Mouse (Mus musculus) layer of hippocampus, adult 9-10 months (tissue): ENCODE data around the gene Tigar.

Experiments used
- DNase-seq: peaks from one replicate; pipeline ENCODE4 v3.0.0; 2022; ENCODE audit warnings: low spot score

Gene Tigar

GRCm38 (mm10) chr6:127081820-127082219 lies 27.5 kb downstream of the Tigar start:
- no peak for DNase-seq

DNA sequence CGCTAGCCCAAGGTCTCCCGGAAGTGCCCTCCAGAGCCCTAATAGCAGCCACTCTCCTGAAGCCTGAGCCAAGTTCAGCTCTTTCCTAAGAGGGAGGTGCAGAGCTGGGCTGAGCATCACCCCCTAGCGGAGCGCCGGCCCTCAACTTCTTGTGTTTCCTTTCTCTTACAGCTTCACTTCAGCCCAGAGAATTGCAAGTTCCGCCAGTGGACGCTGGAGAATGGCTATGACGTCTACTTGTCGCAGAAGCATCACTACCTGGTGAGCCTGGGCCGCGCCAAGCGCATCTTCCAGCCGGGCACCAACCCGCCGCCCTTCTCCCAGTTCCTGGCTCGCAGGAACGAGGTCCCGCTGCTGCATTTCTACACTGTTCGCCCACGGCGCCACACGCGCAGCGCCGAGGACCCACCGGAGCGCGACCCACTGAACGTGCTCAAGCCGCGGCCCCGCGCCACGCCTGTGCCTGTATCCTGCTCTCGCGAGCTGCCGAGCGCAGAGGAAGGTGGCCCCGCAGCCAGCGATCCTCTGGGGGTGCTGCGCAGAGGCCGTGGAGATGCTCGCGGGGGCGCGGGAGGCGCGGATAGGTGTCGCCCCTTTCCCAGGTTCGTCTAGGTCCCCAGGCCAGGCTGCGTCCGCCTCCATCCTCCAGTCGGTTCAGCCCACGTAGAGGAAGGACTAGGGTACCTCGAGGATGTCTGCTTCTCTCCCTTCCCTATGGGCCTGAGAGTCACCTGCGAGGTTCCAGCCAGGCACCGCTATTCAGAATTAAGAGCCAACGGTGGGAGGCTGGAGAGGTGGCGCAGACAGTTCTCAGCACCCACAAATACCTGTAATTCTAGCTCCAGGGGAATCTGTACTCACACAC lies 29.3 kb downstream of the Tigar start:
- no peak for DNase-seq

- DNase-seq: no peak
Observed at GRCm38 (mm10) chr6:127072817-127073216, 36.5 kb downstream of the Tigar start, which contains the start of gene Fgf23. Gene Fgf23 (plus strand): TSS chr6:127072902.

- no peak for DNase-seq
Observed at GRCm38 (mm10) chr6:127064815-127065214, 44.5 kb downstream of the Tigar start.

- DNase-seq: no peak
Observed at GRCm38 (mm10) chr6:127063915-127064314, 45.4 kb downstream of the Tigar start.

- no peak for DNase-seq
Observed at GRCm38 (mm10) chr6:127059975-127060374, 49.4 kb downstream of the Tigar start.

DNA sequence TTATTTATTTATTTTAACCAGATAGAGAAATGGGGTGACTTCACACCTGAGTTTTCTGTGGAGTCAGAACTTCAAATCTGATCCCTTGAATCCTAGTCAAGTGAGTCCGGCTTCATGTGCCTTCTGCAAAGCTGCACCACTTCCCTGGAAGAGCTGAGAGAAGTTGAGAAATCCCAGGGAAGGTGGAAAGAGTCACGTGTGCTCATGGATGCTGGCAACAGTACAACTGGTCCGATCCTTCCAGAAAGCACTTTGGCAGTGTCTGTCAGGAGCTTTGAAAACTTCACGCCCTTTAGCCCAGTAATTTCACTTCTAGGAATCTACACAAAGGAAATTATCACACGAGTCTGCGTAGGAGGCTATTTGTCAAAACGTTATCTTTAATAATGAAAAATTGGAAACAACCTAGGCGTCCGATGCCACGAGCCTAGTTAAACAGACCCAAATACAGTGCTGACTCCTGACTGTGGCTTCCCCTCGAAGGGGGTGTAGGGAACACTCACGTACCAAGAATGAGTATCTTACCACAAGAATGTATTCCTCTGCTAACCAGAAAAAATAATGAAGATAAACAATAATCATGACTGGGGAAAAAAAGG lies 52.3 kb downstream of the Tigar start:
- DNase-seq: no peak

- no peak for DNase-seq
Observed at GRCm38 (mm10) chr6:127050847-127051246, 58.5 kb downstream of the Tigar start.

GRCm38 (mm10) chr6:127044909-127045308 lies 64.4 kb downstream of the Tigar start:
- no peak for DNase-seq
